11 mouse cellular contexts compared by ENCODE assay signal in genomic region chr17:33681767-33682166, GRCm38 (mm10). TPM values are rescaled to one million over a fixed set of nuclear protein-coding genes. Genes with fewer than 3 reads are reported as not detected.
DNase-seq lines count a peak whose midpoint lies in the region; ATAC-seq and TF ChIP-seq lines count a peak whose summit lies in the region.
"Had no signal": no experiment of that assay in that cellular context is flagged by ENCODE, and none has a peak within 500 bp of the region (broad histone marks: within the 10 kb centered on the region; RNA-seq: fewer than 3 reads in every experiment).

No protein-coding gene starts in this region.

- H3K27ac ChIP-seq in lung, embryonic 16.5 days (ENCODE audit: low read length): no peak overlapping the region
- no peak overlapping the region for H3K27ac ChIP-seq in forebrain, embryonic 12.5 days
- 0 out of 2 replicates have a peak overlapping the region, but pooled peaks have one; percentile 2 for H3K27ac ChIP-seq in intestine, postnatal 0 days (ENCODE audit: low read depth, low read length)
- H3K27ac ChIP-seq in neural tube, embryonic 13.5 days (replicated peaks): no peak overlapping the region
- H3K27ac ChIP-seq: embryonic facial prominence, embryonic 15.5 days; macrophage had no signal

- DNase-seq in lung, adult 18-20 months: no peak
- DNase-seq in adrenal gland, postnatal 4 days (ENCODE audit: low spot score in 2 of 2): no peak
- no peak for DNase-seq in testis, postnatal 14 days (ENCODE audit: low spot score)
- DNase-seq: cerebellum, adult 8-10 months had no signal

- H3K4me2 ChIP-seq in lung, embryonic 16.5 days (ENCODE audit: low read depth, low read length): peak overlapping the region; percentile 31; the same call in 1 of the 2 replicates
- H3K4me2 ChIP-seq in forebrain, embryonic 12.5 days: peak overlapping the region; percentile 93
- no peak overlapping the region for H3K4me2 ChIP-seq in intestine, postnatal 0 days (replicated peaks; ENCODE audit: low read depth)
- H3K4me2 ChIP-seq in neural tube, embryonic 13.5 days: peak overlapping the region; percentile 98
- H3K4me2 ChIP-seq: embryonic facial prominence, embryonic 15.5 days had no signal

- H3K9me3 ChIP-seq in lung, embryonic 16.5 days (ENCODE audit: control insufficient read depth, low read length): no peaks in the 10 kb centered on the region
- H3K9me3 ChIP-seq in forebrain, embryonic 12.5 days: no peaks in the 10 kb centered on the region
- H3K9me3 ChIP-seq in intestine, postnatal 0 days (ENCODE audit: control insufficient read depth): no peaks in the 10 kb centered on the region
- H3K9me3 ChIP-seq in neural tube, embryonic 13.5 days: no peaks in the 10 kb centered on the region
- H3K9me3 ChIP-seq: embryonic facial prominence, embryonic 15.5 days had no signal

- no peak overlapping the region for H3K4me3 ChIP-seq in lung, embryonic 16.5 days (ENCODE audit: low read length)
- no peak overlapping the region for H3K4me3 ChIP-seq in forebrain, embryonic 12.5 days (replicated peaks)
- no peak overlapping the region for H3K4me3 ChIP-seq in intestine, postnatal 0 days (ENCODE audit: low read depth, low read length)
- H3K4me3 ChIP-seq in neural tube, embryonic 13.5 days: no peak overlapping the region; the same call in 1 of the 2 replicates
- H3K4me3 ChIP-seq: embryonic facial prominence, embryonic 15.5 days had no signal

- peaks cover 25% of the 10 kb centered on the region for H3K4me1 ChIP-seq in lung, embryonic 16.5 days (replicated peaks; ENCODE audit: control insufficient read depth, insufficient read depth, low read length)
- H3K4me1 ChIP-seq in forebrain, embryonic 12.5 days: peaks cover 35% of the 10 kb centered on the region
- H3K4me1 ChIP-seq in intestine, postnatal 0 days (replicated peaks; ENCODE audit: control insufficient read depth, insufficient read depth, low read length): peaks cover 12% of the 10 kb centered on the region; the same call in 1 of the 2 replicates
- H3K4me1 ChIP-seq in neural tube, embryonic 13.5 days (replicated peaks): peaks cover 54% of the 10 kb centered on the region

- H3K27me3 ChIP-seq in lung, embryonic 16.5 days (ENCODE audit: control insufficient read depth, insufficient read depth, low read depth, low read length): no peaks in the 10 kb centered on the region
- H3K27me3 ChIP-seq in forebrain, embryonic 12.5 days: no peaks in the 10 kb centered on the region
- H3K27me3 ChIP-seq in intestine, postnatal 0 days (replicated peaks; ENCODE audit: control insufficient read depth, insufficient read depth, low read length): no peaks in the 10 kb centered on the region
- H3K27me3 ChIP-seq in neural tube, embryonic 13.5 days: no peaks in the 10 kb centered on the region
- H3K27me3 ChIP-seq: embryonic facial prominence, embryonic 15.5 days had no signal

- ATAC-seq in lung, embryonic 16.5 days (ENCODE audit: low read depth): no peak
- no peak for ATAC-seq in forebrain, embryonic 12.5 days (ENCODE audit: low FRiP score)
- no peak for ATAC-seq in intestine, postnatal 0 days
- ATAC-seq in neural tube, embryonic 13.5 days (ENCODE audit: low read depth): no peak
- ATAC-seq: inflammation-experienced regulatory T-cells, adult 6 months had no signal

- TF ChIP-seq CTCF in intestine, postnatal 0 days (IDR thresholded peaks at IDR 0.05; ENCODE audit: low read depth): no peak

- 0 out of 2 replicates have a peak, but pooled peaks cover 3% of the 10 kb centered on the region for H3K36me3 ChIP-seq in lung, embryonic 16.5 days (ENCODE audit: control insufficient read depth, insufficient read depth, low read length)
- H3K36me3 ChIP-seq in forebrain, embryonic 12.5 days (replicated peaks): peaks cover 13% of the 10 kb centered on the region
- H3K36me3 ChIP-seq in intestine, postnatal 0 days (ENCODE audit: control insufficient read depth, insufficient read depth): no peaks in the 10 kb centered on the region; the same call in 1 of the 2 replicates
- H3K36me3 ChIP-seq in neural tube, embryonic 13.5 days: peaks cover 10% of the 10 kb centered on the region; the same call in 1 of the 2 replicates

- H3K9ac ChIP-seq in lung, embryonic 16.5 days (ENCODE audit: low read length): no peak overlapping the region
- H3K9ac ChIP-seq in forebrain, embryonic 12.5 days: no peak overlapping the region
- H3K9ac ChIP-seq in intestine, postnatal 0 days (ENCODE audit: low read depth, low read length): no peak overlapping the region
- no peak overlapping the region for H3K9ac ChIP-seq in neural tube, embryonic 13.5 days
- H3K9ac ChIP-seq: embryonic facial prominence, embryonic 15.5 days had no signal

RNA-seq across cellular contexts. Expression of gene Hnrnpm, which starts 4.9 kb away (rescaled TPM):
- polyA plus RNA-seq in lung, embryonic 16.5 days (2015; fragmentation: Nextera tagmentation; extraction: Ambion mirVana): 315 and 351 TPM in 2 replicates
- polyA plus RNA-seq in forebrain, embryonic 12.5 days (2016; fragmentation: Nextera tagmentation; extraction: Ambion mirVana): 490 and 547 TPM in 2 replicates
- polyA plus RNA-seq in intestine, postnatal 0 days (2015; fragmentation: Nextera tagmentation; extraction: Ambion mirVana): 145 and 152 TPM in 2 replicates
- 227 and 230 TPM in 2 replicates for polyA plus RNA-seq in neural tube, embryonic 13.5 days (2015; fragmentation: Nextera tagmentation; extraction: Ambion mirVana)
- total RNA-seq in adrenal gland, postnatal 4 days (2021): 100 to 1,000 TPM; 197 to 237 TPM

RNA-seq across cellular contexts. Expression of gene March2, which starts 36.7 kb away (rescaled TPM):
- polyA plus RNA-seq in lung, embryonic 16.5 days (2015; fragmentation: Nextera tagmentation; extraction: Ambion mirVana): 61.8 and 72.0 TPM in 2 replicates
- 42.4 and 48.7 TPM in 2 replicates for polyA plus RNA-seq in forebrain, embryonic 12.5 days (2016; fragmentation: Nextera tagmentation; extraction: Ambion mirVana)
- 51.2 and 56.0 TPM in 2 replicates for polyA plus RNA-seq in intestine, postnatal 0 days (2015; fragmentation: Nextera tagmentation; extraction: Ambion mirVana)
- 68.2 and 74.9 TPM in 2 replicates for polyA plus RNA-seq in neural tube, embryonic 13.5 days (2015; fragmentation: Nextera tagmentation; extraction: Ambion mirVana)
- total RNA-seq in adrenal gland, postnatal 4 days (2021): 10 to 100 TPM; 85.4 to 85.6 TPM

RNA-seq across cellular contexts. Expression of gene Pram1, which starts 43.9 kb away (rescaled TPM):
- 1.0 and 1.1 TPM in 2 replicates for polyA plus RNA-seq in lung, embryonic 16.5 days (2015; fragmentation: Nextera tagmentation; extraction: Ambion mirVana)
- polyA plus RNA-seq in forebrain, embryonic 12.5 days (2016; fragmentation: Nextera tagmentation; extraction: Ambion mirVana): 0.72 and 0.95 TPM in 2 replicates
- 0.25 and 0.39 TPM in 2 replicates for polyA plus RNA-seq in intestine, postnatal 0 days (2015; fragmentation: Nextera tagmentation; extraction: Ambion mirVana)
- polyA plus RNA-seq in neural tube, embryonic 13.5 days (2015; fragmentation: Nextera tagmentation; extraction: Ambion mirVana): 0.36 and 0.80 TPM in 2 replicates
- total RNA-seq in adrenal gland, postnatal 4 days (2021): 1 to 10 TPM; 2.5 to 2.6 TPM

RNA-seq across cellular contexts. Expression of gene Zfp414, which starts 52.9 kb away (rescaled TPM):
- polyA plus RNA-seq in lung, embryonic 16.5 days (2015; fragmentation: Nextera tagmentation; extraction: Ambion mirVana): 53.0 and 56.2 TPM in 2 replicates
- 50.6 and 52.7 TPM in 2 replicates for polyA plus RNA-seq in forebrain, embryonic 12.5 days (2016; fragmentation: Nextera tagmentation; extraction: Ambion mirVana)
- polyA plus RNA-seq in intestine, postnatal 0 days (2015; fragmentation: Nextera tagmentation; extraction: Ambion mirVana): 19.0 and 19.4 TPM in 2 replicates
- 52.2 and 59.8 TPM in 2 replicates for polyA plus RNA-seq in neural tube, embryonic 13.5 days (2015; fragmentation: Nextera tagmentation; extraction: Ambion mirVana)
- 10 to 100 TPM; 66.6 to 67.1 TPM for total RNA-seq in adrenal gland, postnatal 4 days (2021)
